Mouse (Mus musculus) liver, postnatal 0 days (tissue): ENCODE data around the gene Efcab8.

ENCODE experiments used
- CTCF ChIP-seq: sonication (generic); IDR thresholded peaks from 2 replicates; pipeline ENCODE4 v1.5.1; 2016; ENCODE audit warnings: antibody characterized with exemption, low read depth
- EP300 ChIP-seq: IDR thresholded peaks from 2 replicates; pipeline ENCODE4 v1.6.1; 2016; ENCODE audit warnings: antibody characterized with exemption, low read depth, mild to moderate bottlenecking

GRCm38 (mm10) chr2:153809921-153810320 is 30.2 kb downstream of the Efcab8 start:
- no peak for TF ChIP-seq CTCF
- TF ChIP-seq EP300: no peak
